Mouse (Mus musculus) retina, embryonic 14.5 days (tissue): ENCODE results near the gene A930018P22Rik.

Experiments
- DNase-seq: peaks from one replicate; pipeline ENCODE4 v3.0.0-alpha.2; 2015; ENCODE audit warnings: low spot score

Gene A930018P22Rik

DNA sequence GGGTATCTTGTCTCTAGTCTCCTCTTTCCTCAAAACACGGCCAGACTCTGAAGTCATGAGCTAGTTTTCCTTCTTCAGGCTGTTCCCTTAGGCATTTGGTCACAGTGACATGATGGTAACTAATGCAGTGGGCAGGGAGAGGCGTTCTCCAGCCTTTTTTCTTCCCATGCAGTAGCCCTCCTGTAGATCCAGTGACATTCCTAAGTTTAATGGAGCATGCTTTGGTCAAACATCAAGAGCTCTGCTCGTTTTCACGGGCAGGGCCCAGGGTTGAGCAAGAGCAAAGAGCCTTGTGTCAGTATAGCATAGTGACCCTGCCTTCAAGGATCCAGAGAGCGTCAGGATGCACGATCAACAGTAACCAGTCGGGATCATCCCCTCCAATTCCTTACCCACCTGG, 40.8 kb downstream of the A930018P22Rik start:
- DNase-seq: no peak

- DNase-seq: no peak
Measured at GRCm38 (mm10) chr2:104163978-104164487, 41.5 kb downstream of the A930018P22Rik start.

DNA sequence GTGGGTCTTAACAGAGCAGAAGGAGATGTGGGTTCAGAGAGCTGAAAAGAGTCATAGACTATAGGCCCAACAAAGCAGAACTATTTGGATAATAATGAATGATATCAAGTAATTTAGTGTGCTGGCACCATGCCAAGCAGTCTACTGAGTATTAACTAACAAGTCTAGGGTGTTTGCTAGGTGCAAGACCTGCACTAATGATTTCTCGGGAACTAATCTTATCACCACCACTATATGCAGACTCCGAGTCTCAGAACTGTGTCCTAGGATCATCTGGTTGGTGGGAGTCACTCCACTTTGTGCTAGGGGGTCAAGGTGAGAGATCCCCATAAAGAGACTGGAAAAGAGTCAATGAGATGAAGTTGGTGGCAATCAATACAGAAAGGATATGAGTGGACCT, 43.1 kb downstream of the A930018P22Rik start:
- DNase-seq: no peak

- no peak for DNase-seq
Measured at GRCm38 (mm10) chr2:104167765-104168164, 45.2 kb downstream of the A930018P22Rik start.

GRCm38 (mm10) chr2:104168186-104168896, 45.8 kb downstream of the A930018P22Rik start:
- DNase-seq: no peak

GRCm38 (mm10) chr2:104172695-104173348, 50.3 kb downstream of the A930018P22Rik start:
- no peak for DNase-seq

GRCm38 (mm10) chr2:104173431-104173830, 50.9 kb downstream of the A930018P22Rik start:
- no peak for DNase-seq
